20 mouse cellular contexts compared by ENCODE assay signal in the genomic region with DNA sequence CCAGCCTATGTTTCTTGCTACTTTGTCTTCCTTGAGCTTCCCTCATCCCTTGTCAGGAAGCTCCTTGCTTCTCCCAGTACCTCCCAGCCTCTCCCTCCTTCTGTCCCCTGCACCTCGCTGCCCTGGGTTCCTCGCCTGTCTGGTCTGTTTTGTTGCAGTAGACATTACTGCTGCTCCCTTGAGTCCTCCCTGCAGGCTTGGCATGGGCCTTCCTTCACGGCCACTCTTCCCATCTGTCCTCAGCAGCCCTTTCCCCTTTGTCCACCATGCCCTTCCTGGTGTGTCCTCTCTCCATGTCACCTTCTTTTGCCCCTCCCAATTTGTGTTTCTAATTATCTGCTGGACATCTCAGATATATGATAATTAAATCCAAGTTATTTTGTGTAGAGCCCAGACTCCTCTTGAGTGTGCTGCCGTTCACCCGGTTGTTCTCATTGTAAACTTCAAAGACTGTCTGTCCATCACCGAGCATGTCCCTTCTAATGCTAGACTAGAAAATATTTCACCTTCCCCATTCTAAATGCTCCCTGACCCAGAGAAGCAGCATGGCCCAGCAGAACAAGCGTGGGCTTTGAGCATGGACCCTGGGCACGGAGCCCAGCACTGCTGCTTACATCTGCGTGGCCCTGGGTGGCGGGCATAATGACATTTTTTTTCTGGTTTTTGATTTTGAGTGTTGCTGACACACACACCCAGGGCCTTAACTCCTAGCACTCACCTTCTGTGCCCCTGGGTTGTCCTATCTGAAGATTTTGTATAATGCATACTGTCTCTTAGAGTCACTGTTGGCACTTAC.
"Had no signal": no experiment of that assay in that cellular context is flagged by ENCODE, and none has a peak within 500 bp of the region (broad histone marks: within the 10 kb centered on the region; RNA-seq: fewer than 3 reads in every experiment).

No protein-coding gene starts in this region.

- H3K27ac ChIP-seq: kidney, embryonic 15.5 days; left cerebral cortex, adult 2 months; limb, embryonic 10.5 days; limb, embryonic 13.5 days; liver, embryonic 12.5 days; liver, embryonic 15.5 days; lung, embryonic 15.5 days; midbrain, embryonic 12.5 days had no signal

- H3K4me1 ChIP-seq: kidney, embryonic 15.5 days; limb, embryonic 10.5 days; lung, embryonic 15.5 days; megakaryocyte, embryonic 14.5 days; midbrain, embryonic 12.5 days had no signal

- H3K27me3 ChIP-seq: kidney, embryonic 15.5 days; limb, embryonic 13.5 days; liver, embryonic 12.5 days; liver, embryonic 15.5 days; lung, embryonic 15.5 days; megakaryocyte, embryonic 14.5 days; midbrain, embryonic 12.5 days had no signal

- ATAC-seq: liver, embryonic 12.5 days; midbrain, embryonic 16.5 days had no signal

- H3K4me2 ChIP-seq: kidney, embryonic 15.5 days; limb, embryonic 13.5 days; liver, embryonic 12.5 days; liver, embryonic 15.5 days; lung, embryonic 15.5 days; midbrain, embryonic 12.5 days had no signal

- H3K36me3 ChIP-seq: lung, embryonic 15.5 days; midbrain, embryonic 12.5 days had no signal

- H3K9me3 ChIP-seq: kidney, embryonic 15.5 days; limb, embryonic 10.5 days; limb, embryonic 13.5 days; liver, embryonic 12.5 days; liver, embryonic 15.5 days; lung, embryonic 15.5 days; megakaryocyte, embryonic 14.5 days; midbrain, embryonic 12.5 days had no signal

- DNase-seq: kidney, adult 8-10 months; kidney, postnatal 10 days; kidney, postnatal 36 days; layer of hippocampus, postnatal 36 days; liver; lung, adult 18-20 months; lung, postnatal 10 days; lung, postnatal 36 days; thymus, adult 18-20 months; thymus, postnatal 36 days had no signal

- H3K9ac ChIP-seq: kidney, embryonic 15.5 days; limb, embryonic 13.5 days; liver, embryonic 12.5 days; liver, embryonic 15.5 days; lung, embryonic 15.5 days; midbrain, embryonic 12.5 days had no signal

- H3K4me3 ChIP-seq: kidney, embryonic 15.5 days; left cerebral cortex, adult 2 months; limb, embryonic 10.5 days; limb, embryonic 13.5 days; liver, embryonic 12.5 days; liver, embryonic 15.5 days; lung, embryonic 15.5 days; megakaryocyte, embryonic 14.5 days; midbrain, embryonic 12.5 days had no signal
